Comparison of ENCODE assay signal across 35 mouse cellular contexts in the genomic region with DNA sequence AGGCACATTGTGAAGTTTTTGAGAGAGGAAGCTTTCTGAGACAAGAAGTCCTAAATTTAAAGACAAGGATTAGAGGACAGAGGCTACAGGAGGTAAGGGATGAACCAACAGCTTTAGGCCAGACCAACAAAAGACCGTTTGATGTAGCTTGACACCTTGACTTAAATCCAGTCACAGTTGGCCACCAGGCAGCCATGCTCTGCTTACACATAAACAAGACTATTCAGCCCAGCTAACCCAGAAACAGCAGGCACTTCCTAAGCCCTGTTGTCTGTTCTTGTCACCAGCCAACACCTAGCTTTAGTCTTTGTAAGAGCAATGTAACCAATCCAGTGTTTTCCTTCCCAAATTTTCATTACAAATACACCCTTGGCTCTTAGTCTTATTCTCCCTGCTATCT.
"Had no signal": no experiment of that assay in that cellular context is flagged by ENCODE, and none has a peak within 500 bp of the region (broad histone marks: within the 10 kb centered on the region; RNA-seq: fewer than 3 reads in every experiment).

No protein-coding gene starts in this region.

- H3K4me2 ChIP-seq: heart, embryonic 11.5 days; heart, embryonic 12.5 days; heart, embryonic 13.5 days; heart, embryonic 15.5 days; hindbrain, embryonic 12.5 days; hindbrain, embryonic 13.5 days; hindbrain, embryonic 14.5 days; hindbrain, embryonic 15.5 days; intestine, embryonic 15.5 days; kidney, embryonic 15.5 days had no signal

- DNase-seq: heart, postnatal 10 days; heart, postnatal 14 days; heart, postnatal 36 days; kidney, adult 11 months; kidney, adult 18-20 months; kidney, adult 2 months; kidney, adult 8-10 months; kidney, adult 9 months; kidney, postnatal 10 days; kidney, postnatal 14 days; kidney, postnatal 25 days; kidney, postnatal 36 days; kidney, postnatal 4 days; layer of hippocampus, adult 9-11 months; layer of hippocampus, postnatal 36 days had no signal

- H3K27ac ChIP-seq: heart, embryonic 10.5 days; heart, embryonic 13.5 days; heart, embryonic 15.5 days; hindbrain, embryonic 10.5 days; hindbrain, embryonic 12.5 days; hindbrain, embryonic 13.5 days; hindbrain, embryonic 14.5 days; hindbrain, embryonic 15.5 days; hindbrain, postnatal 0 days; intestine, embryonic 15.5 days; kidney, embryonic 15.5 days; kidney, postnatal 0 days; layer of hippocampus, adult 2 months; left cerebral cortex, adult 2 months had no signal

- H3K9me3 ChIP-seq: heart, embryonic 10.5 days; heart, embryonic 12.5 days; heart, embryonic 13.5 days; heart, embryonic 15.5 days; hindbrain, embryonic 10.5 days; hindbrain, embryonic 12.5 days; hindbrain, embryonic 13.5 days; hindbrain, embryonic 15.5 days; intestine, embryonic 15.5 days; kidney, embryonic 15.5 days had no signal

- H3K36me3 ChIP-seq: heart, embryonic 10.5 days; heart, embryonic 12.5 days; heart, embryonic 13.5 days; heart, embryonic 15.5 days; hindbrain, embryonic 10.5 days; hindbrain, embryonic 12.5 days; hindbrain, embryonic 13.5 days; hindbrain, embryonic 15.5 days; intestine, embryonic 15.5 days; kidney, embryonic 15.5 days had no signal

- H3K27me3 ChIP-seq: heart, embryonic 12.5 days; heart, embryonic 13.5 days; heart, embryonic 15.5 days; hindbrain, embryonic 12.5 days; hindbrain, embryonic 13.5 days; hindbrain, embryonic 15.5 days; intestine, embryonic 15.5 days; kidney, embryonic 15.5 days had no signal

- H3K4me1 ChIP-seq: heart, embryonic 10.5 days; heart, embryonic 12.5 days; heart, embryonic 13.5 days; heart, embryonic 15.5 days; hindbrain, embryonic 15.5 days; intestine, embryonic 15.5 days had no signal

- ATAC-seq: hindbrain, embryonic 16.5 days; hindbrain, postnatal 0 days; inflammation-experienced regulatory T-cells, adult 6 months; intestine, embryonic 15.5 days; intestine, embryonic 16.5 days; intestine, postnatal 0 days had no signal

- H3K4me3 ChIP-seq: heart, embryonic 10.5 days; heart, embryonic 12.5 days; heart, embryonic 13.5 days; heart, embryonic 15.5 days; hindbrain, embryonic 10.5 days; hindbrain, embryonic 12.5 days; hindbrain, embryonic 13.5 days; hindbrain, embryonic 15.5 days; intestine, embryonic 15.5 days; kidney, embryonic 15.5 days; layer of hippocampus, adult 2 months; left cerebral cortex, adult 2 months had no signal

- H3K9ac ChIP-seq: heart, embryonic 12.5 days; heart, embryonic 13.5 days; heart, embryonic 15.5 days; hindbrain, embryonic 12.5 days; hindbrain, embryonic 13.5 days; hindbrain, embryonic 14.5 days; hindbrain, embryonic 15.5 days; intestine, embryonic 15.5 days; kidney, embryonic 15.5 days had no signal
